Mouse (Mus musculus) thymus, postnatal 10 days (tissue): ENCODE data around the gene Bola1.
"Not testable (repeated sequence)": the region's sequence is repeated elsewhere in the genome, so short reads cannot be mapped to it uniquely, and the experiment has no call there.

ENCODE experiments used
- DNase-seq, 2 experiments: peaks; one replicate each; pipeline ENCODE4 v3.0.0; 2021; ENCODE audit warnings: low spot score in 2 of 2

Gene Bola1

DNA sequence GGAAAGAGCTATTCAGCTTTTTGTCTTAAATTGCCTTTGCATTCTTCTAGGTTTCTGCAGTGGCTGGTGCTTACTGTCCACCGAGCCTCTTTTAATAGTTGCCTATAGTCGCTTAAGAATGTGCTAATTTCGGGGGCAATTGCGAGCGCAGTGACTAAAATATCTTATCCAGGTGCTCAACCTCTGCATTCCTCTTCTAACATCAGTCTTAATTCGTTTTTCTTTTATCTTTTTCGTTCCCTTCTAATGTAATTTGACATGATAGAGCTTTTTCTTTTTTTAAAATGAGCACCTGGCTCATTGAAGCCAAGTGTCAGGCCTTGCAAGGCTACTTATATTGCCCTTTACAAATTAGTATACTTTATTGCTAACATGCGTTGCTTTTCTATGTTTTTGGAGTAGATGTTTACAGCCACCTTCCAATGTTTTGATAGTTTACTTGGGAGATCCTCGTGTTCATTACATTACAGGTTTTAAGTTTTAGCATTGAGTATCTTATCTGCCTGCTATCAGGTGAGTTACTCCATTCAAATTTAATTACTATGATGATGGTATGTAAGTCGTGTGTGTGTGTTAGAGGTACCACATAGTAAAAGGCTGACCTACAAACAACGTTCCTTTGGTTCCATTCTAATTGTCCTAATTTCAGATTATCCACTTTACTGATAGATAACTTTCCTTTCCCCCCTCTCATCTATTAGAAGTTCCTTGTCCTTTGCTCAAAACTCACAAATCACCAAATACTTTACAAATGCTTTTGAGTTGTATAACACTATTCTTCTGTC is 28.0 kb upstream of the Bola1 start:
- DNase-seq, result no peak

- DNase-seq, result not testable (repeated sequence)
Observed at GRCm38 (mm10) chr3:96246427-96246856, 26.9 kb upstream of the Bola1 start, which contains the start of gene Hist2h3c1. TSS of gene Hist2h3c1 (plus strand) at chr3:96246685.

DNA sequence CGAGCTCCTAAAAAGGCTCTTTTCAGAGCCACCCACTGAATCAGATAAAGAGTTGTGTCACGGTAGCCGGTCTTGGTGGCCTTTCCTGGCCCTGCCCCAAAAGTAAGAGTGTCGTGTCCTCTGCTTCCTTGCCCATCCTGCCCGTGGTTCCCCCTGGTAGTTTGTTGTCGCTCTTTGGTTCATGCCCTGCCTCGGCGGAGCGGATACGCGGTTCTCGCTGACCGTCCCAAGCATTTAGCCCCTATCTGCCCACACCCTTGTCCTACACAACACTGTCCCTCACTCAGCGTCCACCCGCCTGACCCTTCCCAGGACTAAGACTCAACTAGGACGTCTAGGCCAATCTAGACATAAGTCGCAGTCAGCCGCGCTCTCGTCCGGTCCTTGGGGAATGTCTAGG is 26.5 kb upstream of the Bola1 start:
- not testable (repeated sequence) for DNase-seq

- peak; percentile 78 to 82 for DNase-seq
Observed at GRCm38 (mm10) chr3:96245003-96245886, 25.7 kb upstream of the Bola1 start, which contains the start of gene Hist2h2aa1. TSS of gene Hist2h2aa1 (plus strand) at chr3:96245497.

GRCm38 (mm10) chr3:96243921-96244572 is 24.5 kb upstream of the Bola1 start:
- no peak for DNase-seq

GRCm38 (mm10) chr3:96240799-96241197 is 21.3 kb upstream of the Bola1 start:
- no peak for DNase-seq

- peak; percentile 92 to 95 for DNase-seq
Observed at GRCm38 (mm10) chr3:96239949-96240798, 20.7 kb upstream of the Bola1 start, which contains the start of gene Hist2h2aa2. TSS of gene Hist2h2aa2 (minus strand) at chr3:96240276.

DNA sequence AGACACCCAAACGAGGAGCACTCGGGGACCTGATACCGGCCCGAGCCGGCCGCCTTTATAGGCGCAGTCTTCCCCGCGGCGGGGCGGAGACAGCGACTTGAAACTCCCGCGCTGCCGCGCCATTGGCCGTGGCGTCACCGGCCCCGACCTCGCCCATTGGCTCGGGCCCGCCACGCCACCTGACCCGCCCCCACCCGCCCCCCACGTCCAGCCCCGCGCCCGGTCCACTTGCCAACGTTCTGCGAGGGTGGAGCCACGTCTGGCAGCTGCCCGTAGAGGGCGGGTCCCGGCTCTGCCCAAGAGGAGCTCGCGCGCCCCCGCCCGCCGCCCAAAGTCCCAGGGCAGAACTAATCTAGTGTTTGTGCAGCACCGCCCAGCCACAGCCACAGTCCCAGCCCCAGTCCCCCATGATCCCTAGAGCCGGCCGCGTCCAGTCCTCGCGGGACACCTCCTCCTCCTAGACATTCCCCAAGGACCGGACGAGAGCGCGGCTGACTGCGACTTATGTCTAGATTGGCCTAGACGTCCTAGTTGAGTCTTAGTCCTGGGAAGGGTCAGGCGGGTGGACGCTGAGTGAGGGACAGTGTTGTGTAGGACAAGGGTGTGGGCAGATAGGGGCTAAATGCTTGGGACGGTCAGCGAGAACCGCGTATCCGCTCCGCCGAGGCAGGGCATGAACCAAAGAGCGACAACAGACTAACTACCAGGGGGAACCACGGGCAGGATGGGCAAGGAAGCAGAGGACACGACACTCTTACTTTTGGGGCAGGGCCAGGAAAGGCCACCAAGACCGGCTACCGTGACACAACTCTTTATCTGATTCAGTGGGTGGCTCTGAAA is 19.7 kb upstream of the Bola1 start, which contains the start of gene Hist2h3c2:
TSS of gene Hist2h3c2 (minus strand) at position 174 of the 840 bp plus-strand sequence.
- DNase-seq, result peak in 1 of 2 experiments; percentile 27

DNA sequence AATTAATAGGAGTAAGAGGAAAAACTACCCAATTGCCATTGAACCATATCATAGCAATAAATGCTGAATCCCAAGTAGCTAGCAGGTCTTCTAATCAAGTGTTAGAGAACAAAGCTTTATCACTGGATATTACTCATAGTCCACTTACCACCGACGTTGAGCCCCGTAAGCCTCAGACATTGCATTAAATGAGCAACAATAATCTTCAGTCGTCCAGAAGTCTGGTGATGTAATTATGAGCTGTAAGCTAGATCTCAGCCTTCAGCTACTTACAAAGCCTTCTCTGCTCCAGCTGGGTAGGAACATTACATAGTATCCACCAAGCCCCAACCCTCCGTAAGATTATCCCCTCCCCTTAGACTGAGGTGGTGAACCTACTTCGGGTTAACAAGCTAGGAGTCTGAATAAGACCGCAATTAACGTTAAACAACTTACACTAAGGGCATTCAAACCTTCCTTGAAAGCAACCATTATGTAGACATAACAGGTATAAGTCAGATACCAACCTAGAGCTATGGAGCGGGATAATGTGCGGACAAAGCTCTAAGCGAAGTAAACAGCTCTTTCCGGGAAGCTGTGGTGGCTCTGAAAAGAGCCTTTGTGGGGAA is 18.5 kb upstream of the Bola1 start:
- no peak for DNase-seq

GRCm38 (mm10) chr3:96237335-96237903 is 17.9 kb upstream of the Bola1 start:
- DNase-seq, result no peak

DNA sequence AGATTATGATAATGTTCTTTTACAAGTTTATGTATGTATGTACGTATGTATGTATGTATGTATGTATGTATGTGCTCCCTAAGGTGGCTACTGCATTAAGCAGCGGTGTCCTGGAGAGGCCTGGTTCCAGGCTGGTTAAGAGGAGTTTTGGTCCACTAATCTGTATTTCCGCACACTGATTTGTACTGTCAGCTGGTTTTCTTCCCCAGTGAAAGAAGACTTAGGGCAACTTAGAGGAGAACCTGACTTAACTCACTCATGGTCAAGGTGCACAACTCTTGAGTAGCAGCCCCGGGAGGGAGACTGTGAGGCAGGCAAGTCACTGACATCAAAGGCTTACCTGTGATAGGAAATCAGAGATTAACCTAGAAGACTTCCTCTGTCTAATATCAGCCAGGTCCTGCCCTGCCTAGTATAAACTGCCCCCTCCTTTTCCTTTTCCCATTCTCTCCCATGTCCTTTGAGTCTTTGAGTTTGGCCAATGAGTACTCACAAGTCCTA is 17.4 kb upstream of the Bola1 start:
- no peak for DNase-seq

DNA sequence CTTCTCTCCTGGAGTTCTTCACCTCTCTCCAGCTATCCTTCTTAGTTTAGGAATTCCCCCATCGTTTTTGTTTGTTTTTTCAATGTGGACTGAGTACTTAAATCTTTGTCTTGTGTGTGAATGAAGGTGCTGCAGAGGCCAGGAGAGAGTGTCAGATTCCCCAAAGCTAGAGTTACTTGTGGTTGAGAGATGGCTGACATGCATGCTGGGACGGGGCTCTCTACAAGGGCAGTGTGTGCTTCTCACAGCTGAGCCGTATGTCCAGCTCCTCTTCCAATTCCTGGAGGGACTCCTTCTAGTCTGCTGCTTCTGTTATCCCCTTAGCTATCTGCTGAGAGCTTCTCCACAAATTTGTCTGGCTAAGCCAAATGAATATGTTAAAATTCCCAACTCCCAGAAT is 16.3 kb upstream of the Bola1 start:
- no peak for DNase-seq

- no peak for DNase-seq
Observed at GRCm38 (mm10) chr3:96234914-96235313, 15.4 kb upstream of the Bola1 start.

DNA sequence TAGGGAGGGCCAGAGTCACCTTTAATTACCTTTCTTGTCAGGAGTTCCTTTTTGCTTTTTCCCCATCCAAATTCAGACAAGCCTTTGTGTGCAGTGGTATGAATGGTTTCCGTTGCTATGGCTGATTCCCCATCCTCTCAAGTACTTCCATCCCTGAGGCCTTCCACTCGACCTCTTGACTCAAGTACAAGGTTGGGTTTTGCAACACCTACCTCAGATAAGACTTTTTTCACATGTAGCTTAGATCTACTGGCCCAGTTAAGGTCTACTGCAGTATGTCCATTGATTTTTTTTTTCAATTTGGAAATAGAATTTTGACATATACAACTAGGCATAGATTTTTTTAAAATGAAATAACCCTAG is 12.2 kb upstream of the Bola1 start:
- no peak for DNase-seq

GRCm38 (mm10) chr3:96230910-96231757 is 11.6 kb upstream of the Bola1 start:
- DNase-seq, result no peak

GRCm38 (mm10) chr3:96230404-96230803 is 10.9 kb upstream of the Bola1 start:
- DNase-seq, result no peak

GRCm38 (mm10) chr3:96228828-96229227 is 9.3 kb upstream of the Bola1 start:
- DNase-seq, result no peak
